Comparison of ENCODE assay signal across 11 mouse cellular contexts in genomic region chr5:66241894-66242293, GRCm38 (mm10). TPM values are rescaled to one million over a fixed set of nuclear protein-coding genes. Genes with fewer than 3 reads are reported as not detected.
DNase-seq lines count a peak whose midpoint lies in the region; ATAC-seq and TF ChIP-seq lines count a peak whose summit lies in the region.
"Had no signal": no experiment of that assay in that cellular context is flagged by ENCODE, and none has a peak within 500 bp of the region (broad histone marks: within the 10 kb centered on the region; RNA-seq: fewer than 3 reads in every experiment).

No protein-coding gene starts in this region.

- no peaks in the 10 kb centered on the region for H3K36me3 ChIP-seq in forebrain, postnatal 0 days (ENCODE audit: insufficient read depth)
- H3K36me3 ChIP-seq in forebrain, embryonic 15.5 days, result no peaks in the 10 kb centered on the region
- no peaks in the 10 kb centered on the region for H3K36me3 ChIP-seq in midbrain, postnatal 0 days (ENCODE audit: insufficient read depth, low read length)
- H3K36me3 ChIP-seq in midbrain, embryonic 11.5 days (ENCODE audit: control insufficient read depth, insufficient read depth, low read length), result no peaks in the 10 kb centered on the region
- H3K36me3 ChIP-seq: heart, embryonic 10.5 days; neural tube, embryonic 15.5 days had no signal

- TF ChIP-seq CTCF in forebrain, postnatal 0 days (IDR thresholded peaks at IDR 0.05; ENCODE audit: low read depth), result peak; percentile 61
- TF ChIP-seq CTCF in midbrain, postnatal 0 days (IDR thresholded peaks at IDR 0.05), result peak; percentile 72
- TF ChIP-seq CTCF in cortical plate, adult 2 months (IDR thresholded peaks at IDR 0.05; ENCODE audit: extremely low read depth, insufficient read depth, low read length), result peak; percentile 35

- no peaks in the 10 kb centered on the region for H3K4me1 ChIP-seq in forebrain, postnatal 0 days (ENCODE audit: insufficient read depth)
- peaks cover 7% of the 10 kb centered on the region for H3K4me1 ChIP-seq in forebrain, embryonic 15.5 days
- peaks cover 5% of the 10 kb centered on the region; the same call in 1 of the 2 replicates for H3K4me1 ChIP-seq in midbrain, postnatal 0 days (ENCODE audit: insufficient read depth, low read length)
- peaks cover 10% of the 10 kb centered on the region for H3K4me1 ChIP-seq in midbrain, embryonic 11.5 days (ENCODE audit: control insufficient read depth, insufficient read depth, low read length)
- no peaks in the 10 kb centered on the region for H3K4me1 ChIP-seq in cortical plate, adult 2 months (ENCODE audit: control insufficient read depth, insufficient read depth, low read length)

- H3K27ac ChIP-seq in forebrain, postnatal 0 days (ENCODE audit: low read depth, low read length), result no peak overlapping the region
- no peak overlapping the region for H3K27ac ChIP-seq in forebrain, embryonic 15.5 days (replicated peaks)
- no peak overlapping the region for H3K27ac ChIP-seq in midbrain, postnatal 0 days (ENCODE audit: low read depth, low read length)
- no peak overlapping the region for H3K27ac ChIP-seq in midbrain, embryonic 11.5 days (ENCODE audit: low read depth, low read length)
- H3K27ac ChIP-seq in cortical plate, adult 2 months (ENCODE audit: insufficient read depth, low read length), result no peak overlapping the region
- H3K27ac ChIP-seq: heart, embryonic 10.5 days; neural tube, embryonic 15.5 days had no signal

- no peak for TF ChIP-seq POLR2A in cortical plate, adult 2 months (IDR thresholded peaks at IDR 0.05; ENCODE audit: extremely low read depth, insufficient read depth, low read length)

- no peak overlapping the region for H3K9ac ChIP-seq in forebrain, postnatal 0 days
- no peak overlapping the region for H3K9ac ChIP-seq in forebrain, embryonic 15.5 days (replicated peaks)
- H3K9ac ChIP-seq in midbrain, postnatal 0 days (replicated peaks; ENCODE audit: low read length, poor library complexity, severe bottlenecking), result no peak overlapping the region
- H3K9ac ChIP-seq in midbrain, embryonic 11.5 days (ENCODE audit: low read length), result no peak overlapping the region
- H3K9ac ChIP-seq: neural tube, embryonic 15.5 days had no signal

- intact Hi-C loops in heart, postnatal 36 days (cut with DNase I), result no loop called here

- H3K4me2 ChIP-seq in forebrain, postnatal 0 days (ENCODE audit: low read depth), result no peak overlapping the region
- no peak overlapping the region for H3K4me2 ChIP-seq in forebrain, embryonic 15.5 days (replicated peaks)
- no peak overlapping the region for H3K4me2 ChIP-seq in midbrain, postnatal 0 days (ENCODE audit: low read depth, low read length, poor library complexity, severe bottlenecking)
- H3K4me2 ChIP-seq in midbrain, embryonic 11.5 days, result no peak overlapping the region
- H3K4me2 ChIP-seq: neural tube, embryonic 15.5 days had no signal

- H3K27me3 ChIP-seq in forebrain, postnatal 0 days (ENCODE audit: insufficient read depth, low read length), result no peaks in the 10 kb centered on the region
- no peaks in the 10 kb centered on the region for H3K27me3 ChIP-seq in forebrain, embryonic 15.5 days
- H3K27me3 ChIP-seq in midbrain, postnatal 0 days (ENCODE audit: insufficient read depth, low read length), result no peaks in the 10 kb centered on the region
- H3K27me3 ChIP-seq in midbrain, embryonic 11.5 days (ENCODE audit: control insufficient read depth, insufficient read depth, low read length), result no peaks in the 10 kb centered on the region
- H3K27me3 ChIP-seq: neural tube, embryonic 15.5 days had no signal

- DNase-seq in forebrain, postnatal 0 days, result no peak
- DNase-seq in midbrain, postnatal 0 days (ENCODE audit: low spot score), result no peak
- DNase-seq in midbrain, embryonic 11.5 days (ENCODE audit: low spot score, missing footprints), result no peak
- peak; percentile 43 for DNase-seq in thymus, postnatal 0 days (ENCODE audit: low spot score)
- no peak for DNase-seq in heart, postnatal 36 days
- DNase-seq in cerebellum, adult 9-10 months, result no peak
- DNase-seq: cerebellum, adult 9-11 months had no signal

- ATAC-seq in forebrain, postnatal 0 days, result peak; percentile 25; the same call in 1 of the 2 replicates
- no peak for ATAC-seq in forebrain, embryonic 15.5 days (replicated peaks)
- ATAC-seq in midbrain, postnatal 0 days (ENCODE audit: low FRiP score), result no peak
- ATAC-seq in midbrain, embryonic 11.5 days (ENCODE audit: low FRiP score), result no peak

- H3K4me3 ChIP-seq in forebrain, postnatal 0 days (ENCODE audit: low read depth, low read length), result no peak overlapping the region
- H3K4me3 ChIP-seq in forebrain, embryonic 15.5 days, result no peak overlapping the region
- no peak overlapping the region for H3K4me3 ChIP-seq in midbrain, postnatal 0 days (ENCODE audit: low read depth, low read length)
- H3K4me3 ChIP-seq in midbrain, embryonic 11.5 days (ENCODE audit: low read depth, low read length), result no peak overlapping the region
- H3K4me3 ChIP-seq in cortical plate, adult 2 months (ENCODE audit: insufficient read depth, low read length), result no peak overlapping the region
- H3K4me3 ChIP-seq: heart, embryonic 10.5 days; neural tube, embryonic 15.5 days had no signal

- no peaks in the 10 kb centered on the region for H3K9me3 ChIP-seq in forebrain, postnatal 0 days (ENCODE audit: low read length)
- H3K9me3 ChIP-seq in forebrain, embryonic 15.5 days, result no peaks in the 10 kb centered on the region
- no peaks in the 10 kb centered on the region for H3K9me3 ChIP-seq in midbrain, postnatal 0 days (ENCODE audit: low read length)
- no peaks in the 10 kb centered on the region for H3K9me3 ChIP-seq in midbrain, embryonic 11.5 days (ENCODE audit: control insufficient read depth, low read length)
- H3K9me3 ChIP-seq: heart, embryonic 10.5 days; neural tube, embryonic 15.5 days had no signal

RNA-seq across cellular contexts. Expression of gene Nsun7, which starts 17.8 kb away (rescaled TPM):
- total RNA-seq in forebrain, postnatal 0 days (2014; rRNA removed), result 4.3 and 5.2 TPM in 2 replicates
- polyA plus RNA-seq in forebrain, postnatal 0 days (2015; fragmentation: Nextera tagmentation; extraction: Ambion mirVana), result 1.8 and 3.1 TPM in 2 replicates
- 2.2 and 3.0 TPM in 2 replicates for polyA plus RNA-seq in forebrain, embryonic 15.5 days (2015; fragmentation: Nextera tagmentation; extraction: Ambion mirVana)
- total RNA-seq in midbrain, postnatal 0 days (2014; rRNA removed), result 4.7 and 6.9 TPM in 2 replicates
- 2.9 and 3.1 TPM in 2 replicates for polyA plus RNA-seq in midbrain, postnatal 0 days (2015; fragmentation: Nextera tagmentation; extraction: Ambion mirVana)
- polyA plus RNA-seq in midbrain, embryonic 11.5 days (2014; fragmentation: Nextera tagmentation; extraction: Ambion mirVana), result 0.49 and 0.62 TPM in 2 replicates
- polyA plus RNA-seq in cortical plate, adult 2 months (2012; rRNA removed), result 5.8 and 7.7 TPM in 2 replicates
- 0.18 and 0.22 TPM in 2 replicates for polyA plus RNA-seq in thymus, postnatal 0 days (2015; fragmentation: Nextera tagmentation; extraction: Ambion mirVana)
- under 1 TPM in 1 of 2 experiments, not detected in 1; 0.08 TPM for total RNA-seq in heart, postnatal 36 days (2021)
